Mouse (Mus musculus) kidney, postnatal 0 days (tissue): ENCODE measurements at regions not wholly inside any gene's neighbourhood (a gene's known extent, or its start where the extent isn't known, plus 50 kb on each side); places are given as distances from the start of the nearest gene placed in this dataset.

Experiments used
- ATAC-seq: fragments of 200-750 bp; cut with Nextera tagmentation; replicated peaks from 2 replicates; pipeline ENCODE4 v1.8.0; 2017; ENCODE audit warnings: low read depth, moderate number of reproducible peaks, moderate TSS enrichment, moderate library complexity; ENCODE audit not compliant: low FRiP score
- DNase-seq: peaks from one replicate; pipeline ENCODE4 v3.0.0-alpha.2; 2016; ENCODE audit warnings: low spot score
- H3K27ac ChIP-seq: fragments of 300-500 bp; sonication (generic); 2 replicates; pipeline ENCODE4 v1.5.1; 2014; ENCODE audit warnings: mild to moderate bottlenecking
- H3K27me3 ChIP-seq: fragments of 300-500 bp; sonication (generic); 2 replicates; pipeline ENCODE4 v1.6.1; 2014; ENCODE audit warnings: low read length, mixed read lengths; ENCODE audit not compliant: insufficient read depth
- H3K36me3 ChIP-seq: fragments of 300-500 bp; sonication (generic); 2 replicates; pipeline ENCODE4 v1.6.1; 2014; ENCODE audit warnings: low read length, mixed read lengths; ENCODE audit not compliant: insufficient read depth
- H3K4me1 ChIP-seq: fragments of 300-500 bp; sonication (generic); replicated peaks from 2 replicates; pipeline ENCODE4 v1.6.1; 2014; ENCODE audit warnings: antibody characterized with exemption, low read length, mixed read lengths; ENCODE audit not compliant: insufficient read depth
- H3K4me2 ChIP-seq: fragments of 300-500 bp; sonication (generic); 2 replicates; pipeline ENCODE4 v1.6.1; 2014; ENCODE audit warnings: mild to moderate bottlenecking, low read length, moderate library complexity, mixed read lengths
- H3K4me3 ChIP-seq: fragments of 300-500 bp; sonication (generic); replicated peaks from 2 replicates; pipeline ENCODE4 v1.5.1; 2014; ENCODE audit warnings: low read depth, low read length
- H3K9ac ChIP-seq: fragments of 300-500 bp; sonication (generic); 2 replicates; pipeline ENCODE4 v1.6.1; 2014; ENCODE audit warnings: low read depth, low read length
- H3K9me3 ChIP-seq: fragments of 300-500 bp; sonication (generic); replicated peaks from 2 replicates; pipeline ENCODE4 v1.6.1; 2016; ENCODE audit warnings: low read length, inconsistent platforms, mixed read lengths
- CTCF ChIP-seq: IDR thresholded peaks from 2 replicates; pipeline ENCODE4 v1.5.1; 2016; ENCODE audit warnings: antibody characterized with exemption, low read depth, mild to moderate bottlenecking, moderate library complexity
- WGBS: fragments of 180-500 bp; shearing (Covaris S2); extraction: QIAGEN DNeasy Blood & Tissue Kit; methylation state at CpG from one replicate; pipeline ENCODE4 v1.1.7; 2014; 5-methylcytosine and 5-hydroxymethylcytosine counted together

- WGBS: 80% methylated on average over 11 of the region's 11 CpGs
- Histone ChIP-seq H3K27ac (no peak overlapping the region), H3K4me2 (no peak overlapping the region), H3K36me3 (no peaks in the 10 kb centered on the region), H3K27me3 (no peaks in the 10 kb centered on the region), H3K4me1 (no peaks in the 10 kb centered on the region), H3K4me3 (no peak overlapping the region), H3K9ac (no peak overlapping the region), H3K9me3 (no peaks in the 10 kb centered on the region)
- DNase-seq (no peak), ATAC-seq (no peak)
- no peak for TF ChIP-seq CTCF
These were observed 139.7 kb upstream of the Eef1e1 start for GRCm38 (mm10) chr13:38798514-38798913.

GRCm38 (mm10) chr13:38793456-38793855 lies 134.6 kb upstream of the Eef1e1 start:
- DNase-seq: no peak
- ATAC-seq: no peak
- Histone ChIP-seq H3K27me3 (no peaks in the 10 kb centered on the region), H3K27ac (no peak overlapping the region), H3K9ac (no peak overlapping the region), H3K9me3 (no peaks in the 10 kb centered on the region), H3K4me2 (no peak overlapping the region), H3K36me3 (no peaks in the 10 kb centered on the region), H3K4me3 (no peak overlapping the region), H3K4me1 (no peaks in the 10 kb centered on the region)
- 38% methylated on average over 7 of the region's 7 CpGs for WGBS
- TF ChIP-seq CTCF: no peak

GRCm38 (mm10) chr13:38780630-38781010 lies 121.8 kb upstream of the Eef1e1 start:
- Histone ChIP-seq H3K36me3 (no peaks in the 10 kb centered on the region), H3K9ac (no peak overlapping the region), H3K4me1 (no peaks in the 10 kb centered on the region), H3K9me3 (no peaks in the 10 kb centered on the region), H3K27me3 (no peaks in the 10 kb centered on the region), H3K4me2 (no peak overlapping the region), H3K4me3 (no peak overlapping the region), H3K27ac (no peak overlapping the region)
- WGBS: 79% methylated on average over 6 of the region's 6 CpGs
- no peak for TF ChIP-seq CTCF
- ATAC-seq (no peak), DNase-seq (no peak)

- H3K27ac ChIP-seq: no peak overlapping the region
- 53% methylated on average over 14 of the region's 14 CpGs for WGBS
These were observed 121.2 kb upstream of the Eef1e1 start for GRCm38 (mm10) chr13:38779984-38780629.

GRCm38 (mm10) chr13:38776546-38776945 lies 117.7 kb upstream of the Eef1e1 start:
- Histone ChIP-seq H3K9me3 (no peaks in the 10 kb centered on the region), H3K4me3 (no peak overlapping the region), H3K27me3 (no peaks in the 10 kb centered on the region), H3K4me2 (no peak overlapping the region), H3K4me1 (no peaks in the 10 kb centered on the region), H3K9ac (no peak overlapping the region), H3K27ac (no peak overlapping the region), H3K36me3 (no peaks in the 10 kb centered on the region)
- TF ChIP-seq CTCF: no peak
- WGBS: 61% methylated on average over 3 of the region's 3 CpGs
- ATAC-seq: no peak
- no peak for DNase-seq

More at GRCm38 (mm10) chr13:38779984-38780629, 121.2 kb upstream of the Eef1e1 start:
- Histone ChIP-seq H3K9me3 (no peaks in the 10 kb centered on the region), H3K4me2 (no peak overlapping the region), H3K4me1 (no peaks in the 10 kb centered on the region), H3K36me3 (no peaks in the 10 kb centered on the region), H3K9ac (no peak overlapping the region), H3K4me3 (no peak overlapping the region), H3K27me3 (no peaks in the 10 kb centered on the region)
- DNase-seq (no peak), ATAC-seq (no peak)
- TF ChIP-seq CTCF: no peak

GRCm38 (mm10) chr13:38772996-38773395 lies 114.1 kb upstream of the Eef1e1 start:
- Histone ChIP-seq H3K9ac (no peak overlapping the region), H3K4me1 (no peaks in the 10 kb centered on the region), H3K27ac (no peak overlapping the region), H3K27me3 (no peaks in the 10 kb centered on the region), H3K4me3 (no peak overlapping the region), H3K4me2 (no peak overlapping the region), H3K9me3 (no peaks in the 10 kb centered on the region), H3K36me3 (no peaks in the 10 kb centered on the region)
- DNase-seq (no peak), ATAC-seq (no peak)
- WGBS: 37% methylated on average over 6 of the region's 6 CpGs
- TF ChIP-seq CTCF: no peak

- Histone ChIP-seq H3K4me2 (no peak overlapping the region), H3K9me3 (no peaks in the 10 kb centered on the region), H3K9ac (no peak overlapping the region), H3K27ac (no peak overlapping the region), H3K36me3 (no peaks in the 10 kb centered on the region), H3K27me3 (no peaks in the 10 kb centered on the region), H3K4me1 (no peaks in the 10 kb centered on the region), H3K4me3 (no peak overlapping the region)
- 40% methylated on average over 4 of the region's 4 CpGs for WGBS
- DNase-seq: peak; percentile 27
- TF ChIP-seq CTCF: peak; percentile 63
- no peak for ATAC-seq
These were observed 107.3 kb upstream of the Eef1e1 start for GRCm38 (mm10) chr13:38766133-38766532.
